Mouse (Mus musculus) right cerebral cortex, postnatal 36 days (tissue): ENCODE results near the gene Vwa5b1.

Source experiments
- DNase-seq, 2 experiments: peaks; one replicate each; pipeline ENCODE4 v3.0.0; 2022; ENCODE audit warnings: low spot score in 2 of 2, mixed read lengths in 1 of 2

Gene Vwa5b1

DNA sequence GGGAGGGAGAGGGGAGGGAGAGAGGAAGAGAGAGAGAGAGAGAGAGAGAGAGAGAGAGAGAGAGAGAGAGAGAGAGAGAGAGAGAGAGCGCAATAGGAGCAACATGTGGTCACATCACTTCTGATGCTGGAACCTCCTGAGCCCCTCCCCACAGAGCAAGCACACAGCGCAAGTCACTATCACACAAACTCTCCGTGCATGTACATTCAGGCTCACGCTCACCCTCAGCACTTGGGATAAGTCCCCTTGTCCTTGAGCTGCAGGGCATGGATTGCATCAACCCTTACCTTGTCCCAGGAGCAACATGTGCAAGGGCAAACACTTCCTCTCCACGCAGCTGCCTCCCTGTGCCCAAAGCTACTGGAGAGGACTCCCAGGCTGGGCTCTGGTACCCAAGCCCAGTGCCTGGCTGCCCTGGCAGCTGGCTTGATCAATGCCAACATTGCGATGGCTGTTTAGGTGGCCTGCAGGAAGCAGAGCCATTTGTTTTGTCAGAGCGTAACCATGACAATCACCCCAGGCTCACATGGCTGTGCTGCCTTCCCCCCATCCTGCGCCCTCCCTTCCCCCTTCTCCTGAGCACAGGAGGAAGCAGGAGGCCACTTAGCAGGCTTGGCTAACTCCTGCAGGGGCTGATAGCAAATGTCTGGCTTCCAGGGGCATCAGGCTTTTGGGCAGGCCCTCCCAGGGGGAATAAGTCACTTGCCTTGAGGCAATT is at the start of gene Vwa5b1:
Vwa5b1 (minus strand) TSS at position 457 of the 718 bp plus-strand sequence.
- DNase-seq = no peak

DNA sequence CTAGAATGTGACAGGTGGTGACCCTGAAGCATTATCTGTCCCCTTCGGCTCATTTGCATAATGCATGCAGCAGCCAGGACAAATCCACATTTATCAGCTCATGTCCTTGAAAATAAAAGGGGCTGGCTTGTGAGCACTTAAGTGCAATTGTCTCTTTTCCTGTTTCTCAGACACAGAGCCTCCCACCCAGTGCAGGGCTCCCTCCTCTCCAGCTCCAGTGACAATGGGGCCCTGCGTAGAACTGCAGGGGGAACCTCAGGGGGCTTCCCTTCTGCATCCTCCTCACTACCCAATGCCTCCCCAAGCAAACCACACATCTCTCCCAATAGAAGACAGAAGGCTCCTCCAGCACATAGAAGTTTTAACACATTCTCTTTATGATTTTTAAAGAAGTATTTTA is 47.1 kb upstream of the Vwa5b1 start:
- no peak for DNase-seq

GRCm38 (mm10) chr4:138680124-138680523 is 44.4 kb upstream of the Vwa5b1 start:
- DNase-seq = no peak

DNA sequence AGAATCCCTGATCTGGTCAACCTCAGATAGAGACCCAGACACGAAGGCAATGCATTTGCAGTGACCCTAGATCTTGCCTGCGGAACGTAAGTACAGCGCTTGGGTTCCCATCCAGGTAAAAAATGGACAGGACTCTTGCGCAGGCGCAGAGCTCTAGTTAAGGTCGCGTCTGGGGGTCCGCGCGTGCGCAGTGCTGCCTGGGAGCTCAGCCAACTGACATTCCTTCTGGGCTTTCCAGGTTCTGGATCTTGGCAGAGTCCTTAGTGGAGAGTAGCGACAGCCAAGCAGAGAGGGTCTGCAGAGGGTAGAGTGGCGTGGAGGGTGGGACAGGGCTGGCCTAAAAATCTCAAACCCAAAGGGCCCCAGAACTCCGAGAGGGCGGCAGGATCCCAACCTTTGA is 41.9 kb upstream of the Vwa5b1 start:
- peak in 1 of 2 experiments; percentile 71 for DNase-seq

GRCm38 (mm10) chr4:138676480-138676879 is 40.8 kb upstream of the Vwa5b1 start:
- DNase-seq = no peak

- no peak for DNase-seq
Observed at GRCm38 (mm10) chr4:138672160-138672559, 36.5 kb upstream of the Vwa5b1 start.

DNA sequence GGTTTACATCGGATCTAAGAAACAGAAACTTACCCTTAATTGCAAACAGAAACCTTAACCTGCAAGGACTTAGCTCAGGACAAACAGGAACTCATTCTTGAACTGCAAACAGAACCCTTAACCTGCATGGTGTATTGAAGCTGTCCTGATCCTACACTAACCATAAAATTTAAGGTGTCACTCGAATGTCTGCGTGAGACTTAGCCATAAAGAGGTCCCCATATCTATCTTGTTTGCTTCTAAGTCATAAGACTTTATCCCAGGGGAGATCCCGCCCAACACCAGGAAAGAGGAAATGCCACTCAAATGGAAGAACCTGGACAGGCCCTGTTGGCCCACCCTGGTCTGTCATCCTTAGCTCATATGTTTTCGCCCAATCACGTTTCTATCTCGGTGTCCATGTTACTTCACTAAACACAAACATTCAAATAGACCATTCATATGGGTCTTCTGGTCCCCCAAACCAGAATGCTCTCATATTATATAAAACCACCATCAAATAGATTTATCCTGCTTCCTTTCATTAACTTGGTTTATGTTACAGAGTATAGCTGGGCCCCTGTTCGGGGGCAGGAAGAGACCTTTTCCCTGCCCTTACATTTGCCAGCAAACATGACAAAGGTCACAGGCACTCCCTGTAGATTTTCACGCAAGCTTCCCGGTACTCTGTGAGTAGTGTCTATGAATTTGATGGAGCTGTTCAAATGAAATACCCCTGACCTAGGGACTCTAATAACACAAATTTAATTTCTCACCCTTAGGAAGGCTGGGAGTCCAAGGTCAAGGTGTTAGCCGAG is 34.6 kb upstream of the Vwa5b1 start:
- no peak for DNase-seq

DNA sequence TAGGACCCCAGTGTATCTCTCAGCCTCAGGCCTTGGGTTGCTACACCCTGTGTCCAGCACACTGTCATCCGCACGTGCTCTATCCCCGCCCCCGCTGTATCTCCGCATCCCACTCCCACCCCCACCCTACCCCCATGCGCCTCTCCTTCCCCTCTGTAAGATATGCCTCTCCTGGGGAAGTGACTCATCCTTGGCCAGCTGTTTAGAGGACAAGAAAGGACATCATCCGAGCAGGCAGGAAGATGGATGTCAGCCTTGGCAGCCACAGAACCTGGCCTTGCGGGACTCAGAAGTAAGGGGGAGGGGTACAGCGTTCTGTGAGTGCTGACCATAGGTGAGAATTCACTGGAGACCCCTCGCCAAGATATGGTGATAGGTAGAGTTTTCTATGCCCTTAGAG is 30.8 kb upstream of the Vwa5b1 start:
- DNase-seq = no peak

- peak; percentile 64 to 74 for DNase-seq
Observed at GRCm38 (mm10) chr4:138659936-138660602, 24.4 kb upstream of the Vwa5b1 start.

DNA sequence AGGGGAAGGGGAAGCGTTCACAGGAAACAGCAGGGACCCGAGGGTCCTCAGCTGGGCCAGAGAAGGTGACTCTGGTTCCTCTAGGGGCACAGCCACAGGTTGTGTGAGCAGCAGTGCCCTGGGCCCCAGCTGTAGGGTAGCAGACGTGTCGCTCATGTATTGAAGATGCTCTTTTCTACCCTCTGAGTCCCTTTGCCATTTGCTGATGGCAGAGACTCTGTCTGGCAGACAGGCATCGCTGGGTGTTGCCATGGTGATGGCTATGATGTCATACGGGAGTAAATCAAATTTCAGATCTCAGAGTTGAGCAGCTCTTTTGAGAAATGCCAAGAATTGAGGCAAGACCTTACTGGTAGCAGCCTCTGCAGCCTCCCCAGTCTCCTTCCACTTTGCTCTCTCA is 17.4 kb upstream of the Vwa5b1 start:
- DNase-seq = no peak

DNA sequence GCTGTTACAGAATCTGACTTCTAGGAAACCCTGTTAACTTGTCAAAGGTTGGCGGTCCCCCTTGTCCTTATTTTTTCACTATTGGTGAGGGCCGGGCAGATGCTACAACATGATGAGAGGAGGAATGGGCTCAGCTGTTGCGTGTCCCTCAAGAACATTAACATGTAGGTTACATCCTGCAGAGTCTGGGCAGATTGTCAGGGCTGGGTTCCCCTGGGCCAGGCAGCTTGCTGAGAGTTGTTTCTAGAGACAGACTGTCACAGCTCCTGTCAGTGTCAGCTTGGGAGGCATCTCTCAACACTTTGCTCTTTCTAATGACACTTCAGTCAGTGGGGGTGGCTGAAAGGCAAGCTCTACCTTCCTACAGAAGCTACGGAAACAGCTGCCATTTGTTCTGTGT is 16.2 kb upstream of the Vwa5b1 start:
- no peak for DNase-seq

- no peak for DNase-seq
Observed at GRCm38 (mm10) chr4:138648096-138648635, 12.5 kb upstream of the Vwa5b1 start.

DNA sequence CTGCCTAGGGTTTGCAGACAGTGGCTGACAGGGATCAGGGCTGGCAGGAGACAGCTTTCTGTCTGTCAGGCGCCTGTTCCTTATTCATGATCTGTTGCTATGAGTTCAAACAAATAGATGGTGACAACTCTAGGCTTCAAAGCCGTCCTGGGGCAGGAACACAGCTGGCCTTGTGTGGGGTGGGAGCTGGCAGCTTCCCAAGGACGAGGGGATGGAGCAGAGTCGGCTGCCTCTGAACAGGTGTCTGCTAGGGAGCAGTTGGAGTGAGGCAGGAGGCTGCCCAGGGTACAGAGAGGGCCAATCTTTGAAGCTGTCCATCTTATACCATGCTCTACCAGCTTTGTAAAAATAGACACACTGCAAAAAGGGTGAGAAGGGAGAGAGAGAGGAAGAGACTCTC is 6.6 kb upstream of the Vwa5b1 start:
- DNase-seq = no peak

DNA sequence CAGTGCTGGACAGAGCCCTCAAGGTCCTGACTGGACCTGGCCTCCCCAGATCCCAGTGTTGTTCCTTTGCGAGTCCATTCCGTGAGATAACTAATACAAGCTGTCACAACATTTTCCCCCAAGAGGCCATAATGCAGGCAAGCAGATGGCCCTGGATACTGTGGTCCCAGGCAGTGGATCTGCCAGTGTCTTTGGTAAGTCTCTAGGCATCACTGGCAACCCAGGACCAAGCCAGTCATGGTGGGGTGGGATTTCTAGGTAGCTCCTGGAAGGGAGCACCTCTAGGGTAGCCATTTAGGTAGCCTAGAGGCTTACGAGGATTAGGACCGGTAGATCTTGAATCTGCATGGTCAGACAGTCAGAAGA is 445 bp upstream of the Vwa5b1 start:
- no peak for DNase-seq

GRCm38 (mm10) chr4:138628256-138628655 is 7.4 kb downstream of the Vwa5b1 start:
- DNase-seq = no peak

DNA sequence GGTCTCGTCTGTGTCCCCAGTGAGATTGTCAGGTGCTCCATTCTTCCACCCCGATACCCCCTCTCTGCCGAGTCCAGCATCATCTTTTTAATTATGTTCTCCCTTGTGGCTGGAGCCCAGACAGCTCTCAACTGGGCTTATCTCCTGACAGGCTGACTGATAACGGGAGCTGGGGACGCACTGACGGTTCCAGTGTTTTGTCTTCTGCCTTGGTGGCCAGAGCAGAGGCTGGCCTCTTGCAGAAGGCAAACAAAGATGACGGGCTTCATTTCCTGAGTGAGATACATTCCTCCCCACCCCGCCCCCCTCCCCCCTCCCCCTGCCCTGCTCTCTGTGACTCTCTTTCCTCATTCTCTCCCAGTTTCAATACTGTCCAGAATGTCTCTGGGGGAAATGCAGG is 21.2 kb downstream of the Vwa5b1 start:
- no peak for DNase-seq

DNA sequence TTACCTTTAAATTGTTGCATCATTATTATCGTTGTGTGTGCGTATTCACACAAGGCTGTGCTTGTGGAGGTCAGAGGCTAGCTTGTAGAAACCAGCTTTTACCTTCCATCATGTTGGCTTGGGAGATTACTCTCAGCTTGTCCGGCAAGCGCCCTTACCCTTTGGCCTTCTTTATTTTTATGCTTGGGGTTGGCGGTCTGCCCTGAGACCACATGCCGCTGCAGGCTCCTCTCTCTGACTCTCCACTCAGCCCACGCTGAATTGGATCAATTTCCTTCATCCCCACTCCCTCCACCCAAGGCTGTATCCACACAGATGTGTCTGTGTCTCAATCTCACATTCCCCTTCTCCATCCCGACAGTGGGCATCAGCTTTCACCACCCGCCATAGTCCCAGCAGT is 33.8 kb downstream of the Vwa5b1 start:
- no peak for DNase-seq

DNA sequence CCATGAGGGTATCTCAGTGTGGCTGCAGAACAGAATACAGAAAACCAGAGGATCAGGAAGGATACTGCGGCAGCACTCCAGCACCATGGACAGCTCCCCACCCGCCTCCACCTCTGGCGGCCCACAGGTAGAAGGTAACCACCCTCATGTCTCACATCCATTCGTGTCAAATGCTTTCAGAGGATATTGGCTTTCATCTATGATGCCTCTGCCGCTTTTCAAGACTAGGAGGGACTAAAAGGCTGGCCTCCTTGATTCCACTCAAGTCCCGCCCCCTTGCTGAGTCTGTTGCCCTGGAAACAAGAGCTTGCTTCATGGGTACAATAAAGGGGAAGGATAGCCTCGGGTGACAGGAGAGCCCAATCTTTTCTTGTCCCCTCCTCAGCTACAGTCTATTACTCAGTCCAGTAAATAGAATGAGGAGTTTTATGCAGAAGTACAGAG is 37.8 kb downstream of the Vwa5b1 start:
- peak; percentile 22 to 24 for DNase-seq

DNA sequence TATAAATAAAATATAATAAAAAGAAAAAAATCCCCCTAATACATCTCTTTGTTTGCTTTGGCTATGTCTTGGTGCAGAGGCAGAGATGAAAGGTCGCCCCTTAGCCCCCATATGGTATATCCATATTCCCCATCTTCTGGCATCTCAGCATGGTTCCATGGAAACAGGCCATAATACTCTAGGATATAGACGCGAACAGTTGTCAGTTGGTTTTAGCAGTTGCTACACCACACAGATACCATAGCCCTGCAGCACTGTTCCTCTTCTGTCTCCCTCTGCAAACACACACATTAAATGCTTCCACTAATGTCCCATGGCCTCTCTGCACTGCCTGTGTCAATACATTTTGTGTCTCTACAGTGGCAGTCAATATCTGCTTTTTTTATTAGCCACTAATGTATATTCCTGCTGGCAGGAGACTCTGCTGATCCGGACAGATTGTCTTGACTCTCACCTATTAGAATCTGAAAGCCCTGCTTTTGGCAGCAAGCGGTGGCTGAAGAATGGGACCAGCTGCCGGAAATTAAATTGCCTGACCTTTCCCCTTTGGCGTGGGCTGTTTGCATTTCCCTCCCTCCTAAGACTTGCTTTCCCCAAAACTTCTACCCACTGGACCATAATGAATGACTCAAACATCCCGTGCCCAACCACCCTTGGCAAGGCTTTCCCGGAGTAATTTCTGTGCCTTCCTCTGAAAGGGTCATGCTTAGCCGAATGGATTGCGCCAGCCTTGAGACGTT is 39.1 kb downstream of the Vwa5b1 start:
- no peak for DNase-seq

DNA sequence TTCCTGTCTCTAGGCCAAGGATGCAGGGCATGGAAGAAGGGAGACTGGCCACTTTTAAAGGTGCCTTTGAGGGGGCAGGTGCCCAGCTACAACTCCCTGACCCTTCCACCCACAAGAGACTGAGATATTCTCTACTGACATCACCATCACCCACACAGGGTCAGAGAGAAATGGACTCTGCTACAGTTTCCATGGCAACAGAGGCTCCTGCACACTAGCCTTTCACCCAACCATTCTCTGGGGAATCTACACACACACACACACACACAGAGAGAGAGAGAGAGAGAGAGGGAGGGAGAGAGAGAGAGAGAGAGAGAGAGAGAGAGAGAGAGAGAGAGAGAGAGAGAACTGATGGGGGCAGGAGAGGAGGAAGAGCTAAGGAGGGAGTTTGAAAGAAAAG is 50.7 kb downstream of the Vwa5b1 start:
- DNase-seq = no peak

DNA sequence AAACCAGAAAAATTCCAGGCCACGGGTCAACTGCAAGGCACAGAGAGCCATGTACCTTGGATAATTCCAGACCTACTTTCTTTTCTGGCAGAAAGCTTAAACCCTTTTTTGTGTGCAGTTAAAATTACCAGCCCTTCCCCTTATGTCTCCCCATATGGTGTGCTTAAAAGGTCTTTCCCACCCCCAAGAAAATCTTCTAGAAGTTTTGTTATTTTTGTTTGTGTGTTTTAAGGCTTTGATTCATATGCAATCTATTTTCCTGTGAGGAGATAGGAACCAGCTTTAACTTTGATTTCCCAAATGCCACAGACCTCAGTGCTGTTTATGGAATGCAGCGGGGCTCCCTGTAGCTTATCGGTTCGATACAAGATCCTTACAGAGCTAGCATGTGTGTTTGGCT is 53.2 kb downstream of the Vwa5b1 start:
- DNase-seq = no peak

DNA sequence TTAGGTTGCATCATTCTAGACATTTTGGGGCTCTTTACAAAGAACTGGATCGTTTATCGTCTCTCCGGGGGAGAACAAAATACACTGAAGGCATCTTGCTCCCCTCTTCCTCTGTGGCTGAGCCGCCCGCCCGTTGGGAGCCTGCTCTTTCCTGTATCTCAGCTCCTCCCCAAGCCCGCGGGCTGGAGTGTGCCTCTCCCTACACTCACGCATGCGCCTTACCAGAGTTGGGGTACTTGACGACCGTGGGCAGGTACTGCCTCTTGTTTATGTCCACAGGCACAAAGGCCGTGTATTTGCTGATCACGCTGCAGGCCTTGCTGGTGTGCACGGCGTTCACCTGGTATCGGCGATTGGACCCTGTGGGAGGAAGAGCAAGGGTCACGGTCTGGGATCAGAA is 57.3 kb downstream of the Vwa5b1 start:
- no peak for DNase-seq
